Mouse (Mus musculus): ENCODE measurements around the gene Ms4a4b.

DNA sequence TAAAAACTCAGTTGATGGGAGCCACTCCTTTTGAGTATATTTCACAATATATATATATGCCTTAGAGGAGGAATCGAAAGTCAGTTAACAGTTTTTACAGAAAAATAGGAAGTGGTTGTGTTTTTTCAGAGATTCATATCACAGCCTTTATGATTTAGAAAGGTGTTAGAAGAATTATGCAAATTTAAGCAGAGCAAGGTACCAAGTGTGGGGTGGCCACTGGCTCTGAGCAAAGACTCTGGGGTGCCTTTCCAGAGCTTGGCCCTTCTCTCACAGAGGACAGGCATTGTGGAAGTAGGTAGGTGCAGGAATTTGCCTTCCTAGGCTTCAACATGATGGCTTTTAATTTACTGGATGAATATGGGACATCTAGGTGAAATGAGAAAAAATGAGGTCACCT is 31.7 kb upstream of the Ms4a4b start:
- no peak for TF ChIP-seq CTCF (IDR thresholded peaks at IDR 0.05; ENCODE audit: low read depth)
- TF ChIP-seq EP300 (IDR thresholded peaks at IDR 0.05; ENCODE audit: low read depth) = no peak
